Mouse (Mus musculus) testis, adult 2 months (tissue): Measurements from ENCODE around the gene Atp13a4. TPM values are rescaled to one million over a fixed set of nuclear protein-coding genes. Genes with fewer than 3 reads are reported as not detected.

Experiments used
- H3K27ac ChIP-seq: fragments of 200-500 bp; 2 replicates; pipeline ENCODE4 v1.5.1; 2012; ENCODE audit warnings: low read depth, low read length; ENCODE audit not compliant: control insufficient read depth, insufficient read depth
- H3K27me3 ChIP-seq: fragments of 200-500 bp; 2 replicates; pipeline ENCODE4 v1.6.1; 2012; ENCODE audit warnings: mild to moderate bottlenecking, low read length, moderate library complexity; ENCODE audit not compliant: control insufficient read depth, insufficient read depth
- H3K36me3 ChIP-seq: fragments of 200-500 bp; 2 replicates; pipeline ENCODE4 v1.6.1; 2012; ENCODE audit warnings: mild to moderate bottlenecking, low read length; ENCODE audit not compliant: control insufficient read depth, insufficient read depth
- H3K4me1 ChIP-seq: fragments of 200-500 bp; 2 replicates; pipeline ENCODE4 v1.6.1; 2012; ENCODE audit warnings: low read length; ENCODE audit not compliant: control insufficient read depth, insufficient read depth
- H3K4me3 ChIP-seq: fragments of 200-500 bp; 2 replicates; pipeline ENCODE4 v1.5.1; 2012; ENCODE audit warnings: low read depth, mild to moderate bottlenecking, low read length, moderate library complexity, mixed read lengths; ENCODE audit not compliant: control insufficient read depth
- CTCF ChIP-seq: fragments of 200-500 bp; IDR thresholded peaks from 2 replicates; pipeline ENCODE4 v1.5.1; 2012; ENCODE audit warnings: low read depth, mild to moderate bottlenecking, inconsistent platforms, low read length, moderate library complexity; ENCODE audit not compliant: control insufficient read depth, insufficient read depth, insufficient replicate concordance
- POLR2A ChIP-seq: fragments of 200-500 bp; IDR thresholded peaks from 2 replicates; pipeline ENCODE4 v1.6.1; 2012; ENCODE audit warnings: low read depth, mild to moderate bottlenecking, inconsistent platforms, low read length, moderate library complexity; ENCODE audit not compliant: control insufficient read depth
- polyA plus RNA-seq: library from polyadenylated mRNA; depleted of rRNA; stranded (reverse); fragments of >200 nt; gene quantifications from 2 replicates; pipeline ENCODE4 v1.2.3, GENCODE M21; 2012; rRNA removed

Atp13a4 gene
- polyA plus RNA-seq = 3.9 and 7.4 TPM in 2 replicates

GRCm38 (mm10) chr16:29544829-29545228 is at the start of gene Atp13a4:
Gene Atp13a4 (minus strand): TSS chr16:29544864.
- peaks cover 2% of the 10 kb centered on the region for H3K4me1 ChIP-seq
- H3K27me3 ChIP-seq = no peaks in the 10 kb centered on the region
- TF ChIP-seq POLR2A (no peak), CTCF (no peak)

GRCm38 (mm10) chr16:29592171-29592570 is 47.5 kb upstream of the Atp13a4 start:
- Histone ChIP-seq H3K36me3 (peaks cover 3% of the 10 kb centered on the region), H3K27me3 (no peaks in the 10 kb centered on the region), H3K4me1 (no peaks in the 10 kb centered on the region), H3K4me3 (no peak overlapping the region), H3K27ac (no peak overlapping the region)
- no peak for TF ChIP-seq CTCF
- TF ChIP-seq POLR2A = no peak

More at GRCm38 (mm10) chr16:29544829-29545228, at the start of gene Atp13a4:
- H3K27ac ChIP-seq = no peak within 1 kb of the TSS
- H3K36me3 ChIP-seq = no peaks in the 10 kb centered on the region
- H3K4me3 ChIP-seq = no peak within 1 kb of the TSS

- H3K36me3 ChIP-seq = no peaks in the 10 kb centered on the region
- H3K27me3 ChIP-seq = no peaks in the 10 kb centered on the region
- TF ChIP-seq CTCF (no peak), POLR2A (no peak)
- no peaks in the 10 kb centered on the region for H3K4me1 ChIP-seq
- no peak overlapping the region; the same call in 1 of the 2 replicates for H3K27ac ChIP-seq
- peak overlapping the region; percentile 98 for H3K4me3 ChIP-seq
These were observed 35.1 kb upstream of the Atp13a4 start for GRCm38 (mm10) chr16:29579787-29580176.

GRCm38 (mm10) chr16:29579167-29579786 is 34.6 kb upstream of the Atp13a4 start, which contains the start of gene Opa1:
Gene Opa1 (plus strand): TSS chr16:29579334.
- H3K4me3 ChIP-seq = peak within 1 kb of the TSS; percentile 98

GRCm38 (mm10) chr16:29575620-29576019 is 31.0 kb upstream of the Atp13a4 start:
- H3K4me3 ChIP-seq = no peak overlapping the region
- no peak overlapping the region for H3K27ac ChIP-seq
- no peaks in the 10 kb centered on the region for H3K27me3 ChIP-seq
- H3K4me1 ChIP-seq = no peaks in the 10 kb centered on the region
- no peaks in the 10 kb centered on the region for H3K36me3 ChIP-seq
- TF ChIP-seq CTCF = no peak
- TF ChIP-seq POLR2A = no peak

More at GRCm38 (mm10) chr16:29579167-29579786, 34.6 kb upstream of the Atp13a4 start, which contains the start of gene Opa1:
- TF ChIP-seq POLR2A (peak; percentile 85), CTCF (no peak)
- Histone ChIP-seq H3K36me3 (no peaks in the 10 kb centered on the region), H3K27me3 (no peaks in the 10 kb centered on the region), H3K27ac (peak within 1 kb of the TSS; percentile 67; the same call in 1 of the 2 replicates), H3K4me1 (no peaks in the 10 kb centered on the region)

- Histone ChIP-seq H3K36me3 (no peaks in the 10 kb centered on the region), H3K4me1 (no peaks in the 10 kb centered on the region), H3K4me3 (no peak overlapping the region), H3K27ac (no peak overlapping the region), H3K27me3 (no peaks in the 10 kb centered on the region)
- TF ChIP-seq POLR2A (no peak), CTCF (no peak)
These were observed 29.3 kb upstream of the Atp13a4 start for GRCm38 (mm10) chr16:29574013-29574412.

- Histone ChIP-seq H3K27me3 (no peaks in the 10 kb centered on the region), H3K4me1 (peaks cover 2% of the 10 kb centered on the region; the same call in 1 of the 2 replicates)
- TF ChIP-seq CTCF = peak; percentile 15; the same call in 1 of the 2 replicates
- no peak for TF ChIP-seq POLR2A
These were observed 16.2 kb upstream of the Atp13a4 start for GRCm38 (mm10) chr16:29560869-29561268.

More at GRCm38 (mm10) chr16:29560869-29561268, 16.2 kb upstream of the Atp13a4 start:
- no peak overlapping the region for H3K27ac ChIP-seq
- no peak overlapping the region for H3K4me3 ChIP-seq
- no peaks in the 10 kb centered on the region for H3K36me3 ChIP-seq
